ENCODE assay signal across 32 mouse cellular contexts in the genomic region with DNA sequence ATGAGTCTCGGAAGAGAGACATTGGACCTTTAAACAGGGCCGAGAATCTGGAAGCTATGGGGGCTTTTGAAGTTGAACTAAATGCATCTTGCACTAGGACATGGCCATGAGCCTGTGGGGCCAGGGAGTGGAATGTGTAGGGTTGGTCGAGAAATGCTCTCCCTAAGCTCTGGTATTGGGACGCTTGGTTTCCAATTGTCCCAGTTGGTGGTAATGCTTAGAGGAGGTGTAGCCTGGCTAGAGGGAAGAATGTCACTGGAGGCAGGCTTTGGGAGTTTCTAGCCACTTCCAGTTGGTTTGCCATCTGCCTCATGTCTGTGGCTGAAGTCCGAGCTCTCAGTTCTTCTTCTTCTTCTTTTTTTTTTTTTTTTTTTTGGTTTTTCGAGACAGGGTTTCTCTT. TPM values are rescaled to one million over a fixed set of nuclear protein-coding genes. Genes with fewer than 3 reads are reported as not detected.
DNase-seq lines count a peak whose midpoint lies in the region; ATAC-seq and TF ChIP-seq lines count a peak whose summit lies in the region.
"Had no signal": no experiment of that assay in that cellular context is flagged by ENCODE, and none has a peak within 500 bp of the region (broad histone marks: within the 10 kb centered on the region; RNA-seq: fewer than 3 reads in every experiment).

No protein-coding gene starts in this region.

- H3K27me3 ChIP-seq in intestine, postnatal 0 days (replicated peaks; ENCODE audit: control insufficient read depth, insufficient read depth, low read length): no peaks in the 10 kb centered on the region
- no peaks in the 10 kb centered on the region for H3K27me3 ChIP-seq in intestine, embryonic 16.5 days (replicated peaks; ENCODE audit: control insufficient read depth, insufficient read depth, low read length)
- H3K27me3 ChIP-seq in ES-Bruce4 (ENCODE audit: control insufficient read depth, insufficient read depth, low read length, poor library complexity, severe bottlenecking): no peaks in the 10 kb centered on the region
- H3K27me3 ChIP-seq: forebrain, embryonic 13.5 days; Patski had no signal

- H3K4me3 ChIP-seq in intestine, postnatal 0 days (ENCODE audit: low read depth, low read length): no peak overlapping the region
- no peak overlapping the region for H3K4me3 ChIP-seq in intestine, embryonic 16.5 days (ENCODE audit: low read length)
- no peak overlapping the region for H3K4me3 ChIP-seq in ES-Bruce4 (ENCODE audit: low read depth, low read length)
- H3K4me3 ChIP-seq: forebrain, embryonic 10.5 days; forebrain, embryonic 13.5 days; gastrocnemius, adult 2 months; hindbrain, embryonic 10.5 days had no signal

- 0 out of 2 replicates have a peak overlapping the region, but pooled peaks have one; percentile 35 for H3K27ac ChIP-seq in intestine, postnatal 0 days (ENCODE audit: low read depth, low read length)
- H3K27ac ChIP-seq in intestine, embryonic 16.5 days (ENCODE audit: low read length): no peak overlapping the region
- peak overlapping the region; percentile 81 for H3K27ac ChIP-seq in ES-Bruce4 (ENCODE audit: insufficient read depth, low read length)
- H3K27ac ChIP-seq: forebrain, embryonic 10.5 days; forebrain, embryonic 13.5 days; gastrocnemius, adult 2 months; hindbrain, embryonic 10.5 days; hindbrain, embryonic 14.5 days; hindbrain, postnatal 0 days had no signal

- no peak overlapping the region for H3K4me2 ChIP-seq in intestine, postnatal 0 days (replicated peaks; ENCODE audit: low read depth)
- no peak overlapping the region for H3K4me2 ChIP-seq in intestine, embryonic 16.5 days (ENCODE audit: low read depth, low read length)
- H3K4me2 ChIP-seq: forebrain, embryonic 13.5 days; heart, embryonic 11.5 days; hindbrain, embryonic 14.5 days had no signal

- TF ChIP-seq CTCF in intestine, postnatal 0 days (IDR thresholded peaks at IDR 0.05; ENCODE audit: low read depth): no peak
- no peak for TF ChIP-seq CTCF in ES-Bruce4 (IDR thresholded peaks at IDR 0.05; ENCODE audit: low read depth, low read length)

- no peak for TF ChIP-seq EP300 in ES-Bruce4 (IDR thresholded peaks at IDR 0.05; ENCODE audit: insufficient read depth, low read depth, low read length)

- TF ChIP-seq POLR2A in ES-Bruce4 (IDR thresholded peaks at IDR 0.05; ENCODE audit: insufficient read depth, low read length): no peak

- H3K9me3 ChIP-seq in intestine, postnatal 0 days (ENCODE audit: control insufficient read depth): no peaks in the 10 kb centered on the region
- no peaks in the 10 kb centered on the region for H3K9me3 ChIP-seq in intestine, embryonic 16.5 days (ENCODE audit: control insufficient read depth, low read length)
- H3K9me3 ChIP-seq in ES-Bruce4 (replicated peaks; ENCODE audit: control insufficient read depth, insufficient read depth, low read length, poor library complexity, severe bottlenecking): no peaks in the 10 kb centered on the region
- H3K9me3 ChIP-seq: forebrain, embryonic 10.5 days; forebrain, embryonic 13.5 days; G1E; hindbrain, embryonic 10.5 days had no signal

- no peak for ATAC-seq in intestine, postnatal 0 days
- no peak for ATAC-seq in intestine, embryonic 16.5 days
- ATAC-seq: activated CD4-positive, CD25-positive, alpha-beta regulatory T cell, adult 4 months; CD4-positive, CD25-positive, alpha-beta regulatory T cell, adult 4 months; forebrain, embryonic 13.5 days; forebrain, embryonic 16.5 days; hindbrain, postnatal 0 days; inflammation-experienced regulatory T-cells, adult 6 months; Patski had no signal

- H3K36me3 ChIP-seq in intestine, postnatal 0 days (ENCODE audit: control insufficient read depth, insufficient read depth): no peaks in the 10 kb centered on the region
- no peaks in the 10 kb centered on the region for H3K36me3 ChIP-seq in intestine, embryonic 16.5 days (ENCODE audit: control insufficient read depth, insufficient read depth, low read length)
- H3K36me3 ChIP-seq in ES-Bruce4 (ENCODE audit: control insufficient read depth, insufficient read depth, low read length, poor library complexity, severe bottlenecking): no peaks in the 10 kb centered on the region
- H3K36me3 ChIP-seq: forebrain, embryonic 10.5 days; G1E; hindbrain, embryonic 10.5 days had no signal

- 82% methylated on average over 6 of the region's 6 CpGs for WGBS in intestine, postnatal 0 days
- 80% methylated on average over 6 of the region's 6 CpGs for WGBS in intestine, embryonic 16.5 days

- peak; percentile 92 for DNase-seq in R1 (ENCODE audit: low read depth, low spot score)
- no peak for DNase-seq in right cerebral cortex, postnatal 4 days
- no peak for DNase-seq in frontal cortex, postnatal 14 days (ENCODE audit: low spot score in 2 of 2)
- DNase-seq: adrenal gland, adult 8-10 months; adrenal gland, postnatal 25 days; cerebellum, adult 11-12 months; cerebellum, adult 8-10 months; cerebellum, postnatal 10 days; cerebellum, postnatal 36 days; gastrocnemius, adult 2 months; gastrocnemius, postnatal 14 days; heart, adult 18-20 months; kidney, adult 11 months; kidney, adult 8-10 months had no signal

- no peak overlapping the region for H3K9ac ChIP-seq in intestine, postnatal 0 days (ENCODE audit: low read depth, low read length)
- no peak overlapping the region for H3K9ac ChIP-seq in intestine, embryonic 16.5 days (ENCODE audit: low read depth, low read length)
- no peak overlapping the region for H3K9ac ChIP-seq in ES-Bruce4 (ENCODE audit: low read depth, poor library complexity, severe bottlenecking)
- H3K9ac ChIP-seq: forebrain, embryonic 13.5 days; hindbrain, embryonic 14.5 days had no signal

- H3K4me1 ChIP-seq in intestine, postnatal 0 days (replicated peaks; ENCODE audit: control insufficient read depth, insufficient read depth, low read length): 0 out of 2 replicates have a peak, but pooled peaks cover 3% of the 10 kb centered on the region
- H3K4me1 ChIP-seq in intestine, embryonic 16.5 days (ENCODE audit: control insufficient read depth, insufficient read depth, low read length): no peaks in the 10 kb centered on the region
- peaks cover 1% of the 10 kb centered on the region for H3K4me1 ChIP-seq in ES-Bruce4 (ENCODE audit: control insufficient read depth, insufficient read depth, low read length)
- H3K4me1 ChIP-seq: forebrain, embryonic 10.5 days; forebrain, embryonic 13.5 days; hindbrain, embryonic 10.5 days had no signal

RNA-seq across cellular contexts. Expression of a gene that starts 24.9 kb away (rescaled TPM):
- polyA plus RNA-seq in intestine, postnatal 0 days (2015; fragmentation: Nextera tagmentation; extraction: Ambion mirVana): 222 and 234 TPM in 2 replicates
- polyA plus RNA-seq in intestine, embryonic 16.5 days (2015; fragmentation: Nextera tagmentation; extraction: Ambion mirVana): 123 and 134 TPM in 2 replicates
- polyA plus RNA-seq in ES-Bruce4 (2011; ENCODE audit: insufficient read depth, insufficient read length, low read depth, missing spikeins): 1.6 and 1.8 TPM in 2 replicates
- polyA plus RNA-seq: activated CD4-positive, CD25-positive, alpha-beta regulatory T cell, adult 4 months; C2C12; CD4-positive, CD25-positive, alpha-beta regulatory T cell, adult 4 months; forebrain, embryonic 10.5 days; G1E; heart, embryonic 11.5 days; heart, embryonic 14.5 days; heart, postnatal 0 days; hindbrain, embryonic 10.5 days; Patski had no signal

RNA-seq across cellular contexts. Expression of a gene that starts 53.3 kb away (rescaled TPM):
- 8.5 and 8.9 TPM in 2 replicates for polyA plus RNA-seq in intestine, postnatal 0 days (2015; fragmentation: Nextera tagmentation; extraction: Ambion mirVana)
- polyA plus RNA-seq in intestine, embryonic 16.5 days (2015; fragmentation: Nextera tagmentation; extraction: Ambion mirVana): 13.2 and 15.8 TPM in 2 replicates
- 26.3 and 26.6 TPM in 2 replicates for polyA plus RNA-seq in ES-Bruce4 (2011; ENCODE audit: insufficient read depth, insufficient read length, low read depth, missing spikeins)

Comparison
In these comparisons a context has a peak if more than half of its experiments do, and no peak if none do; other contexts are left out.
1. RNA of a gene that starts 24.9 kb away (polyA plus RNA-seq): 222 to 234 TPM in intestine, postnatal 0 days and 123 to 134 TPM in intestine, embryonic 16.5 days; 1.6 to 1.8 TPM in ES-Bruce4; every median in the first group is over 10 times any median in the second.